Mouse (Mus musculus) lung, adult 2 months (tissue): ENCODE results near the gene Zp2. TPM values are rescaled to one million over a fixed set of nuclear protein-coding genes. Genes with fewer than 3 reads are reported as not detected.

Experiments used
- DNase-seq: peaks from one replicate; pipeline ENCODE4 v3.0.0; 2022
- H3K4me1 ChIP-seq: fragments of 200-500 bp; 2 replicates; pipeline ENCODE4 v1.6.1; 2011; ENCODE audit warnings: low read length; ENCODE audit not compliant: control insufficient read depth, insufficient read depth
- H3K4me3 ChIP-seq: fragments of 200-500 bp; replicated peaks from 2 replicates; pipeline ENCODE3; 2011; ENCODE audit warnings: low read depth, mild to moderate bottlenecking, control low read depth, low read length; ENCODE audit errors: extremely low read depth
- CTCF ChIP-seq: fragments of 200-500 bp; IDR thresholded peaks from 2 replicates; pipeline ENCODE4 v1.5.1; 2011; ENCODE audit warnings: mild to moderate bottlenecking, low read length, control low read depth; ENCODE audit not compliant: insufficient read depth
- POLR2A ChIP-seq: fragments of 200-500 bp; IDR thresholded peaks from 2 replicates; pipeline ENCODE4 v1.6.1; 2011; ENCODE audit warnings: low read depth, mild to moderate bottlenecking, control low read depth, low read length, borderline replicate concordance; ENCODE audit errors: extremely low read depth
- WGBS: fragments of 180-500 bp; shearing (Covaris S2); methylation state at CpG from one replicate; pipeline ENCODE4 v1.1.7; 2018; 5-methylcytosine and 5-hydroxymethylcytosine counted together
- polyA plus RNA-seq: library from polyadenylated mRNA; depleted of rRNA; stranded (reverse); fragments of >200 nt; gene quantifications from 2 replicates; pipeline ENCODE4 v1.2.3, GENCODE M21; 2012; rRNA removed

Gene Zp2
- polyA plus RNA-seq, result 0.05 TPM in 1 of 2 replicates, not detected in the other

DNA sequence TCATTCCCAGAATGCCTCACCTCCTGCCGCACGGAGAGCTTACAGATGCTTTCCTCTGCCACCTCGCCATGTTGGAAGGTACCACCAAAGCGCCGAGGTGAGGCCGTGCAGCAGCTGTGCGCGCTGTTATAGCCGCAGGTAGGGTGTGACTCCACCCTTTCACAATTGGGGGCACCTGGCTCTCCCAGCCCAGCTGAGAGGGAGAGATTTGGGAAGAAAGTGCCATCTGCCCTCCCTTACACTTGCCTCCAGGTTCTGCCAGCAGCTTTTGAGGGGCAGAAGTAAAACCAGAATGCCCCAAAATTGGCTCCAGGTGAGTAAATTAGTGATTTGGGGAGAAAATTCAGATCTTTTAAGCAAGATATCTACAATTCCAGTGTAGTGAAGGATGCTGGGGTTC is at the start of gene Zp2:
Gene Zp2 (minus strand): TSS at position 101 of the 400 bp plus-strand sequence.
- no peak for DNase-seq
- 77% methylated on average over 9 of the region's 9 CpGs for WGBS
- Histone ChIP-seq H3K4me1 (no peaks in the 10 kb centered on the region), H3K4me3 (no peak within 1 kb of the TSS)
- TF ChIP-seq CTCF, result no peak
- no peak for TF ChIP-seq POLR2A

DNA sequence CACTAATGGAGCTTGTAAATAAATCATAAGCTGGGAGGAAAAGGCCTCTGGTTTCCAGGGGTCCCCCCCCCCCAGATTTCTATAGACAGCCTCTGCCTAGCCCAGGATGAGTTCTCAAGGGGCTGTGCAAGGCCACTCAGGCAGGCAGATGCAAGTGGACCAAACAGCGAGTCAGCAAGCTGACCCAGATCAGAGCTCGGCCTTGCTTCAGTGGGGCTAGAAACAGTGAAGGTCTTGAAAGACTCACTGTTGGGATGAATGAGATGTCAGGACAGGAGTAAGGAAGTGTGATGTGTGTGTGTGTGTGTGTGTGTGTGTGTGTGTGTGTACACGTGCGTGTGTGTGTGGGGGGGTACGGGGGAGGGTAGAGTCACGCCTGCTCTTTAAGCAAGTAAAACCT is 47.7 kb upstream of the Zp2 start:
- WGBS, result 75% methylated on average over 6 of the region's 6 CpGs
- TF ChIP-seq POLR2A, result no peak
- TF ChIP-seq CTCF, result no peak
- Histone ChIP-seq H3K4me3 (no peak overlapping the region), H3K4me1 (no peaks in the 10 kb centered on the region)
- no peak for DNase-seq

DNA sequence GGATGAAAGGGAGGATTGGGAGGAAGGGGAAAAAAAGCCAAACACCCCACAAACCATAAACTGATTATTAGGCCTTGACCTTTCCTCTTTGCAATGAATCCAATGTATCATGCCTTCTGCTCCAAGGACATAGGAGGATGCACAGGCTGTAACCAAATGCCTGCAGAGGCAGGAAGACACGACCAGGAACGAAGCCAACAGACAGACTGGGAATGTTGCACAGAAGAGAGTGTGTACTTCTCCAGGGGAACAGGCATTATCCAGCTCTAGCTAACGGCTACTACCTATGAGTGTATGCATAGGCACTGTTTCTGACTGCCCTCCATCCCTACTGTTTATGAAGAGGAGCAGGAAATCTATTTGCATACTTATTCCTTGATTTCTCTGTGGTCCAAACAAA is 47.1 kb upstream of the Zp2 start:
- DNase-seq, result no peak
- TF ChIP-seq POLR2A (no peak), CTCF (no peak)

DNA sequence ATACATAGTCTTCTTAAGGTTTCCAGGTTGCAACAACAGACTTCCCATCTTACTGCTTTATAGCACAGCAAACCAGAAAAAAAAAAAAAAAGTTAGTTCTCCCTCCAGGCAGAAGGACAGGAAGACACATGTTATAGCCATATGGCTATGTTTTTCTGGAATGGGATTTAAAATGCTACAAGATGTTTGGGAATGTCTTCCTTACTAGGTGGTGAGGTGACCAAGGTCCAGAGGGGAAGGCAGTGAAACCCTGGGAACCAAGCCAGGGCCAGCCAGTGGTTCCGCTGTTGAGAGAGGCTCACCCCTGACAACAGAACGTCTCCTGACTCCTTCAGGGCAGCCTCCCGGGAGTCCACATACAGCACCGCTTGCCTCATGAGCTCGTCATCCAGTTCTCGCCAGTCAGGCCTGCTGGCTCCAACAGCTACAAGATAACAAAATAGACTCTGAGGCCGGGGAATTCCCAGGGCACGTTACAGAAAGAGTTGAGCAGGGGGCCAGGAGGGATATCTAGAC is 45.1 kb upstream of the Zp2 start:
- TF ChIP-seq CTCF, result no peak
- no peak for TF ChIP-seq POLR2A
- 51% methylated on average over 8 of the region's 8 CpGs for WGBS
- no peak overlapping the region for H3K4me3 ChIP-seq
- no peak for DNase-seq
- no peaks in the 10 kb centered on the region for H3K4me1 ChIP-seq

More for the DNA sequence above, 47.1 kb upstream of the Zp2 start:
- Histone ChIP-seq H3K4me1 (no peaks in the 10 kb centered on the region), H3K4me3 (no peak overlapping the region)
- 43% methylated on average over 3 of the region's 3 CpGs for WGBS

DNA sequence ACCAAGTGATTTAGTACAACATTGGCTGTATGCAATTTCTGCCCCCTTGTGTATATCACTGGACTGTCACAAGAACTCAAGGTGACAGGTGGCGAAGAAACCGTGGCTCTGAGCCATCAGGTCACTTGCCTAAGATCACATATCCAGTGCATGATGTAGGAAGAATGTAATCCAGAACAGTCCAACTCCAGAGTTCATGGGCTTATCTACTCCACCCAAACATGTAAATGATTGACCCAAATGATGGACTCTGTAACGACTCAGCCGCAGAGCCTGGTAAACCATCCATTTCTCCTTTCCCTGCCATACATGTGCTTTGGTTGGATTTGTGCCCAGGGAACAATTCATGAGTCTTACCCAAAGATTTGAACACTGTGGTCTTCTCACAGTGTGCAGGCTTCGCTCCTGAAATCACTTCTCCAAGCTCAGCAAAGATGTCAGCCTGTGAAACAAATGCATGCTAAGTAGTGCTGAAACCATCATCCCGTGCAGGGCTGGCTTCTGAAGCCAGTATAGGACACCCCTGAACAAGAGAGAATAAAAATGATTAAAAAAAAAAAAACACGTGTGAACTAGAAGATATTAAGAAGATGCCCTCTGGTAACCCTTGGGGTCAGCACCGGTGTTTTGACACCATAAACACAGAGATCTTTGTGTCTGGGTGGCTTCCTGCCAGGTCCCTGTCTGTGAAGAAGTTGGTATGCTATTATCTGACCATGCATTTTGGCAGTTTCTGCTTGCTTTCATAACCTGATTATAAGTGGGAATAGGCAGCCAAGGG is 44.5 kb upstream of the Zp2 start:
- DNase-seq, result no peak
- WGBS, result 67% methylated on average over 8 of the region's 8 CpGs
- Histone ChIP-seq H3K4me1 (no peaks in the 10 kb centered on the region), H3K4me3 (no peak overlapping the region)
- TF ChIP-seq CTCF (no peak), POLR2A (no peak)

DNA sequence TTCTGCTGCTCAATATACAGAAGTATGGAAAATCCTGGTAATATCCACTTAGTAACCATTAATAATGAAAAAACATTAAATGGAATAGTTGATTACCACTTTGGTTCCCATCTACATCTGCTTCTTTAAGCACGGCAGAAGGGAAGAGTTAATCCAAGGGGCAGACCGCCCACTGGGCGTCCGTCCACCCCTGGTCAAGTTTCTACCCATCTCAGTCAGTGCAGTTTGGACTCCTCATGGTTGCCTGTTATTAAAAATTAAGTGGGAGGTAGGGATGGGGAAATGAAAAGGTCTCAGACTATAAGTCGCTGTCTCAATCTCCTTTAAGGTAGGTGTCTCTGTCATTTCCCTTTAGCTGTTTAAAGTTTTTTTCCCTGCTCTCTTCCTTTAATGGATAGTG is 43.9 kb upstream of the Zp2 start:
- 89% methylated on average over 5 of the region's 5 CpGs for WGBS
- TF ChIP-seq POLR2A (no peak), CTCF (no peak)
- Histone ChIP-seq H3K4me3 (no peak overlapping the region), H3K4me1 (no peaks in the 10 kb centered on the region)
- DNase-seq, result no peak

DNA sequence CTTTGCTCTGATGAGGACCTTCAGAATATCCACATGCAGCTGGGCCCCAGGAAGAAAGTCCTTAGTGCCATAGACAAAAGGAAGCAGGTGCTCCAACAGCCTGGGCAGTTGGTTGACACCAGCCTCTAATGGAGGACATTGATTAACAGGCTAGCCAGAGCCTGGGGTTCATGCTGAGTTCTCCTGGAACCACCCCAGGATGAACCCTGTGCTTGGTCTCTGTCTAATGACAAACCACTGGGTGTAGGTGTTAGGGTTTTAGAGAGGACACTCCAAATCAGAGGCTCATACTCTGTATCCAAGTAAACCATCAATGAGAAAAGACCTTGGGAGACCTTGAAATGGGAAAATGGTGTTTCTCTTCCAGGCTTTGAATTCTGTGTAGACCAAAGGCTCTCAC is 37.8 kb upstream of the Zp2 start:
- H3K4me3 ChIP-seq, result no peak overlapping the region
- no peak for DNase-seq
- TF ChIP-seq POLR2A (no peak), CTCF (no peak)
- no peaks in the 10 kb centered on the region for H3K4me1 ChIP-seq

DNA sequence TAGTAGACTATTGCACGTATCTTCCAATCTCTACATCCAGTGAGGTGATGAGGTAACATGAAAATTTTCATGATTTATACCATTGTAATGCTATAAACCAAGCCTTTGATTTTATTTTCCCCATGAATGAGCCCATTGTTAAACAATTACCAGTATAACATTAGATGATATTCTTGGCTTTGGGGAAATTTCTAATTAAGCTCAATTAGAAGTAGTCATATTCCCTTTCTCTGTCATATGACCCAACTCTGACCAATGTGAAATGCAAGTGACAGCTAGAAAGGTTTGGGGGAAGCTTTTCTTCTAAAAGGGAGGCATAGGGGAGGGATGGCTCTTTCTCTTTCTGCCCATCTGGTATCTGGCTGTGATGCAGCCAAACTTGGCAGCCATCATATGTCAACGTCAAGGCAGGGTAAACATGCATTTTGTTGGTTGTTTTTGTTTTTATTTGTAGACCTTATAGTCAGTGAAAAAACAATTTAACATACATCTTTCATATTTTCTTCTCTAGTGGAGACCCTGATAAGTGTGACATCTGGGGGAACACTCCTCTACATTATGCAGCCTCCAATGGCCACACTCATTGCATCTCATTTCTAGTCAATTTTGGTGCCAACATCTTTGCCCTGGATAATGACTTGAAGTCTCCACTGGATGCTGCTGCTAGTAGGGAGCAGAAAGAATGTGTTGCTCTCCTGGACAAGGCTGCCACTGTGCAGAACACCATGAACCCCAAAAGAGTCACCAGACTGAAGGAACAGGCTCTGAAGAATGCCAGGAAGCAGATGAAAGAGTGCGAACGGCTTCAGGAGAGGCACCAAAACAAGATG is 36.5 kb upstream of the Zp2 start:
- DNase-seq, result no peak
- WGBS, result 86% methylated on average over 4 of the region's 4 CpGs
- no peaks in the 10 kb centered on the region for H3K4me1 ChIP-seq
- no peak overlapping the region for H3K4me3 ChIP-seq
- TF ChIP-seq POLR2A (no peak), CTCF (no peak)

DNA sequence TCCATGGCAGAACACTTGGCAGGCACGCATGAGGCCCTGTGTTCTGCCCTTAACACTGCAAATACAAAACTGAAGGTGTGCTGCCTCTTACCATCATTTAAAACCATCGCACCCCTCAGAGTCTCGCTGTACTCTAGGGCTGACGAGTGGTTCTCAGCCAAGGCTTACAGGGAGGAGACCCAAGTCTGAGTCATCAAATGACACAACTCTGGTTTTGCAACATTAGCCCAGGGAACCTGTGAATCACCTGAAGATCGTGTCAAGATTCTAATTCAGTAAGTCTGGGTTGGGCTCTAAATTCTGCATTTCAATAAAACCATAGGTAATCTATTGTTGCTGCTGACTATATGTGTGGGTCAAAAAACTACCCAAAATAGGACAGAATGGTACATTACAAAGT is 35.5 kb upstream of the Zp2 start:
- DNase-seq, result no peak
- 62% methylated on average over 5 of the region's 5 CpGs for WGBS
- no peak overlapping the region for H3K4me3 ChIP-seq
- TF ChIP-seq CTCF (no peak), POLR2A (no peak)
- no peaks in the 10 kb centered on the region for H3K4me1 ChIP-seq

DNA sequence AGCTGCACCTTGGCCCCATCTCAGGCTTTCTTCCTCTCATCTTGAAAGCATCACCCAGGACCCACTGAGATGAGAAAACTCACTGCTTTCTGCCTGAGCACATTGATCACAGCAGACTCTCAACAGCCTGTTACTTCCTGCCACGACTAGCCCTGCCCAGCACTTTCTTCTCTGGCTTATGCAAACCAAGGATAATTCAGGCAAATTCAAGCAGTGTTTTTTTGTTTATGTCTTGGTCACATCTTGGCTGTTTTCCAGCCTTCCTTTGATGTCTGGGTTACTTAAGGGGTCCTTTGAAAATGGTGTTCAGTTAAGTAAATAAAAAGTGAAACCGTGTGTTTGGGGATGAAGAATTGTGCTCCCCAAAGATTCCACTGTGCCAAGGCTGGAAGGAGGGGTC is 33.8 kb upstream of the Zp2 start:
- Histone ChIP-seq H3K4me3 (no peak overlapping the region), H3K4me1 (no peaks in the 10 kb centered on the region)
- no peak for DNase-seq
- TF ChIP-seq POLR2A, result no peak
- no peak for TF ChIP-seq CTCF
- 6% methylated on average over 2 of the region's 2 CpGs for WGBS
